Comparison of ENCODE assay signal across 31 mouse cellular contexts in the genomic region with DNA sequence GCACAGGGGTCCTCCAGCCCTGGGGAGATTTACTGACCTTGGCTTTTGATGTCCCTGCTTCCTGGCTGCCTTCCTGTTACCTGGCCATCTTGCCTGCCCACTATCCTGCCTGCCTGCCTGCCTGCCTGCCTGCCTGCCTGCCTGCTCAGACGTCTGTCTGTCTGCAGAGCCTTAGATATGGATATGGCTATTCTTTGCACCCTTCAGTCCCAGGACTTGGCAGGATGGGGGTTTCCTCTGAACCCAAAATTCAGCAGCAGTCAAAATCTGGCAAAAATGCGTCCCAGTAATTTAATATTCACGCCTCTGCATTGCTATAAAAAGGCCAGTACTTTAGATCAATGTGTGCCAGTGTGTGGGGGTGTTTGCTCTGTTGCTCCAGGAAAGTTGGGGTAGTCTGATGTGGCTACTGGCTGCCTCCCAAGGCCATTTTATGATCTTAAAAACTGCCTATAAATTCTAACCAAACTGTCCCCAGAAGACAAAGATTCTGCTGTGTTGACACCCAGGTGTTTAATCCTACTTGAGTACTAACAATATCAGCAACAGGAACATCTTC.
DNase-seq lines count a peak whose midpoint lies in the region; ATAC-seq lines count a peak whose summit lies in the region.
"Had no signal": no experiment of that assay in that cellular context is flagged by ENCODE, and none has a peak within 500 bp of the region (broad histone marks: within the 10 kb centered on the region; RNA-seq: fewer than 3 reads in every experiment).

No protein-coding gene starts in this region.

- no peak overlapping the region for H3K9ac ChIP-seq in embryonic facial prominence, embryonic 15.5 days
- H3K9ac ChIP-seq in limb, embryonic 15.5 days, result no peak overlapping the region
- H3K9ac ChIP-seq: embryonic facial prominence, embryonic 12.5 days; forebrain, embryonic 12.5 days; heart, embryonic 12.5 days; intestine, embryonic 15.5 days; liver, embryonic 15.5 days; lung, embryonic 14.5 days; midbrain, embryonic 15.5 days had no signal

- no peak for DNase-seq in frontal cortex, postnatal 10 days (ENCODE audit: low spot score in 2 of 2)
- peak; percentile 40 for DNase-seq in layer of hippocampus, adult 9-11 months
- no peak for DNase-seq in layer of hippocampus, postnatal 25 days (ENCODE audit: extremely low spot score in 1 of 2, low spot score in 1 of 2)
- no peak for DNase-seq in heart, postnatal 14 days
- no peak for DNase-seq in kidney, adult 18-20 months
- DNase-seq: adrenal gland, adult 2 months; adrenal gland, postnatal 36 days; cerebellum, adult 8-10 months; cerebellum, postnatal 25 days; gastrocnemius, postnatal 25 days; heart, adult 18-20 months; kidney, adult 9 months; kidney, postnatal 14 days; lung, embryonic 14.5 days; lung, postnatal 14 days; right cerebral cortex, postnatal 4 days; thymus, postnatal 4 days had no signal

- no peaks in the 10 kb centered on the region for H3K9me3 ChIP-seq in embryonic facial prominence, embryonic 15.5 days (replicated peaks)
- no peaks in the 10 kb centered on the region for H3K9me3 ChIP-seq in limb, embryonic 15.5 days
- H3K9me3 ChIP-seq: embryonic facial prominence, embryonic 12.5 days; forebrain, embryonic 12.5 days; heart, embryonic 12.5 days; hindbrain, embryonic 10.5 days; intestine, embryonic 15.5 days; liver, embryonic 15.5 days; midbrain, embryonic 15.5 days had no signal

- H3K36me3 ChIP-seq in embryonic facial prominence, embryonic 15.5 days, result no peaks in the 10 kb centered on the region
- no peaks in the 10 kb centered on the region for H3K36me3 ChIP-seq in limb, embryonic 15.5 days
- H3K36me3 ChIP-seq: embryonic facial prominence, embryonic 12.5 days; forebrain, embryonic 12.5 days; heart, embryonic 12.5 days; hindbrain, embryonic 10.5 days; intestine, embryonic 15.5 days; liver, embryonic 15.5 days; midbrain, embryonic 15.5 days had no signal

- intact Hi-C loops in heart, postnatal 14 days (cut with DNase I), result loop anchor here (5.0 kb wide), 1 partner anchor 729 kb away; no protein-coding TSS in a partner anchor

- ATAC-seq in frontal cortex, adult (ENCODE audit: low TSS enrichment), result peak; percentile 56
- no peak for ATAC-seq in embryonic facial prominence, embryonic 15.5 days (ENCODE audit: insufficient number of reproducible peaks, low FRiP score, low TSS enrichment, low read depth)
- no peak for ATAC-seq in limb, embryonic 15.5 days (ENCODE audit: insufficient number of reproducible peaks, low FRiP score, low TSS enrichment, low read depth)
- ATAC-seq: activated CD4-positive, CD25-positive, alpha-beta regulatory T cell, adult 4 months; hindbrain, postnatal 0 days; intestine, embryonic 15.5 days; midbrain, embryonic 15.5 days had no signal

- H3K27ac ChIP-seq in embryonic facial prominence, embryonic 15.5 days (replicated peaks), result peak overlapping the region; percentile 28; the same call in 1 of the 2 replicates
- H3K27ac ChIP-seq in limb, embryonic 15.5 days, result peak overlapping the region; percentile 52
- H3K27ac ChIP-seq: embryonic facial prominence, embryonic 12.5 days; forebrain, embryonic 12.5 days; hindbrain, embryonic 10.5 days; hindbrain, postnatal 0 days; intestine, embryonic 15.5 days; liver, embryonic 15.5 days; midbrain, embryonic 15.5 days had no signal

- no peak overlapping the region for H3K4me3 ChIP-seq in embryonic facial prominence, embryonic 15.5 days (replicated peaks)
- no peak overlapping the region for H3K4me3 ChIP-seq in limb, embryonic 15.5 days
- H3K4me3 ChIP-seq: embryonic facial prominence, embryonic 12.5 days; erythroblast, embryonic 14.5 days; forebrain, embryonic 12.5 days; heart, embryonic 12.5 days; hindbrain, embryonic 10.5 days; intestine, embryonic 15.5 days; liver, embryonic 15.5 days; midbrain, embryonic 15.5 days had no signal

- H3K4me1 ChIP-seq in embryonic facial prominence, embryonic 15.5 days, result peaks cover 19% of the 10 kb centered on the region
- peaks cover 50% of the 10 kb centered on the region for H3K4me1 ChIP-seq in limb, embryonic 15.5 days
- H3K4me1 ChIP-seq: forebrain, embryonic 12.5 days; hindbrain, embryonic 10.5 days; intestine, embryonic 15.5 days; liver, embryonic 15.5 days; midbrain, embryonic 15.5 days had no signal

- no peak overlapping the region for H3K4me2 ChIP-seq in embryonic facial prominence, embryonic 15.5 days (replicated peaks)
- H3K4me2 ChIP-seq in limb, embryonic 15.5 days, result no peak overlapping the region
- H3K4me2 ChIP-seq: embryonic facial prominence, embryonic 12.5 days; forebrain, embryonic 12.5 days; heart, embryonic 12.5 days; intestine, embryonic 15.5 days; liver, embryonic 15.5 days; lung, embryonic 14.5 days; midbrain, embryonic 15.5 days had no signal

- 51% methylated on average over 3 of the region's 3 CpGs for WGBS in embryonic facial prominence, embryonic 15.5 days
- 35% methylated on average over 3 of the region's 3 CpGs for WGBS in limb, embryonic 15.5 days

- H3K27me3 ChIP-seq in embryonic facial prominence, embryonic 15.5 days, result 0 out of 2 replicates have a peak, but pooled peaks cover 3% of the 10 kb centered on the region
- no peaks in the 10 kb centered on the region for H3K27me3 ChIP-seq in limb, embryonic 15.5 days
- H3K27me3 ChIP-seq: CH12.LX; embryonic facial prominence, embryonic 12.5 days; forebrain, embryonic 12.5 days; heart, embryonic 12.5 days; intestine, embryonic 15.5 days; liver, embryonic 15.5 days; midbrain, embryonic 15.5 days had no signal
